Mouse (Mus musculus) CH12.LX (cell line): ENCODE results near the gene Ank2. TPM values are rescaled to one million over a fixed set of nuclear protein-coding genes. Genes with fewer than 3 reads are reported as not detected.

ENCODE experiments used
- DNase-seq: peaks from one replicate; pipeline ENCODE4 v3.0.0-alpha.2; 2013; ENCODE audit errors: extremely low read depth
- H3K27ac ChIP-seq: 2 replicates; pipeline ENCODE4 v1.5.1; 2012; ENCODE audit warnings: low read depth, mild to moderate bottlenecking, control low read depth, moderate library complexity; ENCODE audit not compliant: insufficient read depth
- H3K27me3 ChIP-seq: replicated peaks from 2 replicates; pipeline ENCODE3; 2012; ENCODE audit warnings: inconsistent platforms
- H3K36me3 ChIP-seq, 2 experiments: replicated peaks in 1 of 2; 2 replicates each; pipeline versions ENCODE3 to v1.6.1; 2012; ENCODE audit warnings: inconsistent platforms in 1 of 2, low read length in 1 of 2, mild to moderate bottlenecking in 1 of 2, mixed read lengths in 1 of 2, moderate library complexity in 1 of 2; ENCODE audit not compliant: control insufficient read depth in 1 of 2, insufficient read depth in 1 of 2
- H3K4me1 ChIP-seq, 2 experiments: 2 replicates each; pipeline ENCODE4 v1.6.1; 2012; ENCODE audit warnings: inconsistent platforms in 1 of 2, moderate library complexity in 1 of 2; ENCODE audit not compliant: insufficient read depth in 2 of 2, control insufficient read depth in 1 of 2
- H3K4me2 ChIP-seq: 2 replicates; pipeline ENCODE4 v1.6.1; 2012; ENCODE audit warnings: low read depth, mild to moderate bottlenecking, control low read depth; ENCODE audit not compliant: poor library complexity, insufficient read depth, severe bottlenecking
- H3K4me3 ChIP-seq, 3 experiments: fragments of 150-350 bp in 1 of 3; sonication (generic) in 1 of 3; replicated peaks in 1 of 3; 2 replicates each; pipeline versions ENCODE3 to v1.5.1; 2011 to 2012; ENCODE audit warnings: low read depth in 2 of 3, low read length in 2 of 3, mild to moderate bottlenecking in 2 of 3, moderate library complexity in 2 of 3, control low read depth in 1 of 3, improper control_type of control experiment in 1 of 3, inconsistent platforms in 1 of 3, mixed read lengths in 1 of 3; ENCODE audit not compliant: poor library complexity in 1 of 3
- H3K79me2 ChIP-seq: replicated peaks from 2 replicates; pipeline ENCODE4 v1.6.1; 2012; ENCODE audit warnings: mild to moderate bottlenecking, moderate library complexity; ENCODE audit not compliant: control insufficient read depth, poor library complexity, insufficient read depth, severe bottlenecking; ENCODE audit errors: extremely low read depth
- H3K9ac ChIP-seq: 2 replicates; pipeline ENCODE4 v1.6.1; 2012; ENCODE audit warnings: low read depth, mild to moderate bottlenecking, control low read depth, moderate library complexity; ENCODE audit not compliant: insufficient read depth
- H3K9me3 ChIP-seq: replicated peaks from 2 replicates; pipeline ENCODE3; 2012; ENCODE audit warnings: low read length, inconsistent platforms, mixed read lengths
- BHLHE40 ChIP-seq: IDR thresholded peaks from 2 replicates; pipeline ENCODE4 v1.6.1; 2011; ENCODE audit warnings: mild to moderate bottlenecking, low read depth, low read length, improper control_type of control experiment
- CHD2 ChIP-seq: IDR thresholded peaks from 2 replicates; pipeline ENCODE4 v1.6.1; 2011; ENCODE audit warnings: low read length, improper control_type of control experiment
- EP300 ChIP-seq: IDR thresholded peaks from 2 replicates; pipeline ENCODE4 v1.6.1; 2011; ENCODE audit warnings: low read length, improper control_type of control experiment
- HCFC1 ChIP-seq: IDR thresholded peaks from 2 replicates; pipeline ENCODE4 v1.6.1; 2012; ENCODE audit warnings: low read depth, mild to moderate bottlenecking, inconsistent platforms, low read length, improper control_type of control experiment
- IRF4 ChIP-seq: IDR thresholded peaks from 2 replicates; pipeline ENCODE4 v1.6.1; 2014; ENCODE audit warnings: low read depth, mild to moderate bottlenecking, inconsistent platforms, low read length, improper control_type of control experiment
- JUN ChIP-seq: IDR thresholded peaks from 2 replicates; pipeline ENCODE4 v1.6.1; 2011; ENCODE audit warnings: low read depth, mild to moderate bottlenecking, low read length, improper control_type of control experiment, moderate library complexity; ENCODE audit not compliant: insufficient read depth
- KAT2A ChIP-seq: IDR thresholded peaks from 2 replicates; pipeline ENCODE4 v1.6.1; 2012; ENCODE audit warnings: low read length, improper control_type of control experiment, inconsistent platforms; ENCODE audit not compliant: insufficient replicate concordance
- MYC ChIP-seq: IDR thresholded peaks from 2 replicates; pipeline ENCODE4 v1.6.1; 2011; ENCODE audit warnings: low read depth, mild to moderate bottlenecking, improper control_type of control experiment, low read length
- POLR2A ChIP-seq: IDR thresholded peaks from 2 replicates; pipeline ENCODE4 v1.6.1; 2011; ENCODE audit warnings: low read depth, mild to moderate bottlenecking, improper control_type of control experiment, low read length
- POLR2AphosphoS2 ChIP-seq: IDR thresholded peaks from 2 replicates; pipeline ENCODE4 v1.6.1; 2011; ENCODE audit warnings: low read depth, low read length, improper control_type of control experiment
- SIN3A ChIP-seq: IDR thresholded peaks from 2 replicates; pipeline ENCODE4 v1.6.1; 2012; ENCODE audit warnings: low read length, improper control_type of control experiment, inconsistent platforms
- SMC3 ChIP-seq: IDR thresholded peaks from 2 replicates; pipeline ENCODE4 v1.6.1; 2011; ENCODE audit warnings: low read depth, low read length, improper control_type of control experiment
- TBP ChIP-seq: conservative IDR thresholded peaks from 2 replicates; pipeline ENCODE4 v1.6.1; 2011; ENCODE audit warnings: low read depth, low read length, improper control_type of control experiment
- TCF12 ChIP-seq: IDR thresholded peaks from 2 replicates; pipeline ENCODE4 v1.6.1; 2014; ENCODE audit warnings: low read depth, mild to moderate bottlenecking, inconsistent platforms, low read length, improper control_type of control experiment
- USF2 ChIP-seq: conservative IDR thresholded peaks from 2 replicates; pipeline ENCODE4 v1.6.1; 2011; ENCODE audit warnings: low read depth, low read length, improper control_type of control experiment
- ZMIZ1 ChIP-seq: IDR thresholded peaks from 2 replicates; pipeline ENCODE4 v1.6.1; 2012; ENCODE audit warnings: low read depth, mild to moderate bottlenecking, inconsistent platforms, low read length, improper control_type of control experiment
- dilution Hi-C: fragments of 300-500 bp; cut with MboI; formaldehyde crosslinking; loops from 2 replicates; pipeline ENCODE4 v1.14.3; 2020; ENCODE audit warnings: low sequenced_read_pairs; ENCODE audit not compliant: extremely low pct_unique_long_range_greater_than_20kb, extremely low pct_ligation_motif_present
- in situ Hi-C: fragments of 300-500 bp; cut with MboI; formaldehyde crosslinking; loops from 3 replicates; pipeline ENCODE4 v1.14.3; 2019; ENCODE audit warnings: low sequenced_read_pairs, low pct_ligation_motif_present, low pct_unique_long_range_greater_than_20kb, mixed read lengths
- polyA plus RNA-seq: library from polyadenylated mRNA; unstranded; fragments of >175 nt; gene quantifications from 2 replicates; pipeline ENCODE4 v1.2.1, GENCODE M21; 2012; ENCODE audit warnings: low read depth; ENCODE audit not compliant: insufficient read length
- total RNA-seq, 2 experiments: library from RNA; depleted of rRNA; stranded (reverse); fragments of 300-350 nt in 1 of 2; fragments of >200 nt in 1 of 2; gene quantifications; 2 replicates each; pipeline ENCODE4 v1.2.3; 2012 to 2014

Gene Ank2
- total and polyA plus RNA-seq, 3 experiments: 3.9 to 20.9 (median 12.2) TPM

DNA sequence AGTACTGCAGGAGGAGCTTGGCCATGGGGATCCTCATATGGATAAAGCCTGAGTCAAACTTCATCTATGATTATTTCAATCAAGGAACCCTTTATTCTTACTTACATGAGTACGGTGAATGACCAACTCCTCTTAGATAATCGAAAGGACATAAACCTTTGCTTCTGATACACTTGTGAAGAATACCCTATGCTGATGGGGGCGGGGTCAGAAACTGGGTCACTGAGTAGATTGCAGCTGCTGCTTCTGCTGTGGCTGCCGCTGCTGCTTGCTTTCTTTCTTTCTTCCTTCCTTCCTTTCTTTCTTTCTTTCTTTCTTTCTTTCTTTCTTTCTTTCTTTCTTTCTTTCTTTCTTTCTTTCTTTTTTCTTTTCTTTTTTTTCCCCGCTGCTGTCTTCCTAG, 263.9 kb downstream of the Ank2 start:
- Histone ChIP-seq H3K4me1 (peaks cover 0 to 5% of the 10 kb centered on the region in 2 experiments; a peak in 1 of 4 replicates), H3K79me2 (no peaks in the 10 kb centered on the region), H3K4me2 (no peak overlapping the region), H3K27me3 (no peaks in the 10 kb centered on the region), H3K9ac (no peak overlapping the region), H3K36me3 (no peaks in the 10 kb centered on the region), H3K27ac (no peak overlapping the region)
- dilution Hi-C loops: no loop called here
- in situ Hi-C loops: no loop called here
- DNase-seq: no peak
- TF ChIP-seq TBP (no peak), POLR2AphosphoS2 (no peak), IRF4 (no peak), SMC3 (no peak), EP300 (no peak), MYC (no peak), JUN (no peak), HCFC1 (no peak), TCF12 (no peak), USF2 (no peak), KAT2A (no peak), CHD2 (no peak), BHLHE40 (no peak)
- TF ChIP-seq, all 38 proteins: peak for 0
- H3K4me3 ChIP-seq: no peak overlapping the region
- H3K9me3 ChIP-seq: no peaks in the 10 kb centered on the region

GRCm38 (mm10) chr3:127225799-127226730, 273.1 kb downstream of the Ank2 start:
- dilution Hi-C loops: no loop called here
- Histone ChIP-seq H3K9me3 (no peaks in the 10 kb centered on the region), H3K4me1 (peaks cover 5 to 11% of the 10 kb centered on the region in 2 experiments; a peak in 2 of 4 replicates), H3K27me3 (no peaks in the 10 kb centered on the region), H3K4me3 (no peak overlapping the region), H3K9ac (no peak overlapping the region), H3K27ac (no peak overlapping the region), H3K36me3 (no peaks in the 10 kb centered on the region), H3K79me2 (no peaks in the 10 kb centered on the region), H3K4me2 (no peak overlapping the region)
- in situ Hi-C loops: no loop called here
- TF ChIP-seq ZMIZ1 (no peak), POLR2A (no peak), SIN3A (no peak)
- peak; percentile 54 for DNase-seq
